Mouse (Mus musculus) hindbrain, embryonic 15.5 days (tissue): ENCODE data around the gene Gm49405. TPM values are rescaled to one million over a fixed set of nuclear protein-coding genes. Genes with fewer than 3 reads are reported as not detected.
"Not testable (repeated sequence)": the region's sequence is repeated elsewhere in the genome, so short reads cannot be mapped to it uniquely, and the experiment has no call there.

Experiments used
- ATAC-seq: fragments of 200-750 bp; cut with Nextera tagmentation; 2 replicates; pipeline ENCODE4 v1.8.0; 2017; ENCODE audit warnings: low read depth, moderate number of reproducible peaks, moderate TSS enrichment; ENCODE audit not compliant: low FRiP score
- H3K27ac ChIP-seq: fragments of 300-500 bp; sonication (generic); replicated peaks from 2 replicates; pipeline ENCODE4 v1.5.1; 2015; ENCODE audit warnings: mild to moderate bottlenecking, inconsistent platforms
- H3K27me3 ChIP-seq: fragments of 300-500 bp; sonication (generic); 2 replicates; pipeline ENCODE4 v1.6.1; 2015; ENCODE audit warnings: control low read depth, inconsistent platforms
- H3K36me3 ChIP-seq: fragments of 300-500 bp; sonication (generic); 2 replicates; pipeline ENCODE4 v1.6.1; 2015; ENCODE audit warnings: control low read depth, inconsistent platforms
- H3K4me1 ChIP-seq: fragments of 300-500 bp; sonication (generic); replicated peaks from 2 replicates; pipeline ENCODE4 v1.6.1; 2015; ENCODE audit warnings: control low read depth, inconsistent platforms
- H3K4me2 ChIP-seq: fragments of 300-500 bp; sonication (generic); 2 replicates; pipeline ENCODE4 v1.6.1; 2015; ENCODE audit warnings: moderate library complexity, mild to moderate bottlenecking, inconsistent platforms
- H3K4me3 ChIP-seq: fragments of 300-500 bp; sonication (generic); 2 replicates; pipeline ENCODE4 v1.5.1; 2015; ENCODE audit warnings: mild to moderate bottlenecking, inconsistent platforms
- H3K9ac ChIP-seq: fragments of 300-500 bp; sonication (generic); 2 replicates; pipeline ENCODE4 v1.6.1; 2015; ENCODE audit warnings: inconsistent platforms
- H3K9me3 ChIP-seq: fragments of 300-500 bp; sonication (generic); 2 replicates; pipeline ENCODE4 v1.6.1; 2016; ENCODE audit warnings: control low read depth, inconsistent platforms
- WGBS: fragments of 180-500 bp; shearing (Covaris S2); methylation state at CpG from one replicate; pipeline ENCODE4 v1.1.7; 2015; 5-methylcytosine and 5-hydroxymethylcytosine counted together
- polyA plus RNA-seq: library from polyadenylated mRNA; unstranded; fragments of >200 nt; fragmentation: Nextera tagmentation; extraction: Ambion mirVana; gene quantifications from 2 replicates; pipeline ENCODE4 v1.2.1, GENCODE M21; 2015

Gene Gm49405
- polyA plus RNA-seq, 1 experiment from 2014 or later, result 5.5 TPM

DNA sequence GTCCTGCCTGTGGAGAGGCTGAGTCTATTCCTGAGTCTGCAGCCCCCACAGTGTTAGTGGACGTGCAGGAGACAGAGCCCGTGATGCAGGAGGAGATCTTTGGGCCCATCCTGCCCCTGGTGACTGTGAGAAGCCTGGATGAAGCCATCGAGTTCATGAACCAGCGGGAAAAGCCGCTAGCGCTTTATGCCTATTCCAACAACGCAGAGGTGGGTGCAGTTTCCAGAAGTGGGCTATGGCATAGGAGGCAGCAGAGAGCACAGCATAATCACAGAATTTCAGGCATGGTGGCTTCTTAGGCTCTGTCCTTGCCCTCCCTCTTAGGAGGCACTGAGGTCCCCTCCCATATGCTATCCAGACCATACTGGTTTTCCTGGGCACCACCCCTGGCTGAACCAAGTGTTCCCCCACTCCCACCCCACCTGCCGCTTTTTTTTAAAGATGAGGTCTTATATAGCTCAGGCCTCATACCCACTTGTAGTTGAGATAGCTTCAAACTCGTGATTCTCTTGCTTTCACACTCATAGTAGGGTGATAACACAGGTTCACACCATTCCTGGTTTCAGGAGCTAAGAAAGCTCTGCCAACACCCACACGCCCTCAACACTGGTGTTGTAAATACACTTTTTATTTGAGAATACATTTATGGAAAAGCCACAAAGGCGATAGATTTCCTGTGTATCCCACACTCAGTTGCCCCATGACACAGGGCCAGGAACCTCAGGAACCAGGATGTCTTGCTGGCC is 33.9 kb upstream of the Gm49405 start:
- no peak for ATAC-seq

DNA sequence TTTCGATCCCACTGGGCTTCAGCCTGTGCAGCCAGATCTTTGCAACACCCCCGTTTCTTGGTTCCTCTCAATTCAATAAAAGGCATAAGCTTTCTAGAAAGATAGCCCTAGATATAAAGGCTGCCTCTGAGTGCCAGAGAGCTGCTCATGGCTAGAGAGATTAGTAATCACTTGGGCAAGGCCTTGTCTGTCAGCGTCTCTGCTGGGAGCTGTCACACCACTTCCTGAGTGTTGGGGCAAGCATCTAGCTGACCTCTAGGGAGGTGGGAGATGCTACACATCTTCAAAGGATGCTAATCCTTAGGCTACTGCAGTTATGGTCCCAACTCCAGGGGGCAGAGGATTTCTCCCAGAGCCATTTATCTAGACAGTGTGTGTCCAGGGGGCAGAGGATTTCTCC is 33.2 kb upstream of the Gm49405 start:
- 77% methylated on average over 3 of the region's 3 CpGs for WGBS
- ATAC-seq, result no peak
- Histone ChIP-seq H3K36me3 (no peaks in the 10 kb centered on the region), H3K9me3 (no peaks in the 10 kb centered on the region), H3K4me2 (no peak overlapping the region), H3K27ac (no peak overlapping the region), H3K4me3 (no peak overlapping the region), H3K4me1 (no peaks in the 10 kb centered on the region), H3K27me3 (no peaks in the 10 kb centered on the region), H3K9ac (no peak overlapping the region)

More for the DNA sequence above, 33.9 kb upstream of the Gm49405 start:
- Histone ChIP-seq H3K27me3 (no peaks in the 10 kb centered on the region), H3K4me2 (no peak overlapping the region), H3K9me3 (no peaks in the 10 kb centered on the region), H3K27ac (no peak overlapping the region), H3K9ac (no peak overlapping the region), H3K4me3 (no peak overlapping the region), H3K4me1 (no peaks in the 10 kb centered on the region), H3K36me3 (no peaks in the 10 kb centered on the region)
- WGBS, result 71% methylated on average over 11 of the region's 11 CpGs

GRCm38 (mm10) chr19:3972229-3972628 is 28.2 kb upstream of the Gm49405 start, which contains the start of gene Aldh3b2:
TSS of gene Aldh3b2 (plus strand) at chr19:3972328.
- Histone ChIP-seq H3K36me3 (no peaks in the 10 kb centered on the region), H3K4me1 (no peaks in the 10 kb centered on the region), H3K9ac (no peak within 1 kb of the TSS), H3K9me3 (no peaks in the 10 kb centered on the region), H3K4me3 (no peak within 1 kb of the TSS), H3K4me2 (no peak within 1 kb of the TSS), H3K27me3 (no peaks in the 10 kb centered on the region), H3K27ac (no peak within 1 kb of the TSS)
- WGBS, result 62% methylated on average over 9 of the region's 9 CpGs
- no peak for ATAC-seq

DNA sequence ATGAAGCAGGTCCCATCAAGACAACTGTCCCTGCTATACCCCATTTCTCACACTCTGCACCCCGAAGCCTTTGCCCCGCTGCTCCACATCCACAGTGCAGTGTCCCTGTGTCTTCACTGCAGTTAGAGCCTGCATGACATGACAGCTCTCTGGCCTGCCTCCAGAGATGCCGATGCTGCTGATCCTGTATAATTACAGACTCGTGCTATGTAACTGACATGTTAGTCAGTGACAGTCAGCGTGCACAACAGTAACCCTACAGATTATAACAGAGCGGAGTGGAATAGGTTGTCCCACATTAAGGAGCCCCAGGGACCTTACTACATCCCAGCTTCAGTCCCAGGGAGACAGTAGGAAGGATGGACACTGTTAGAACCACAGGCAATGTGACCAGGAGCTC is 25.8 kb upstream of the Gm49405 start:
- H3K4me2 ChIP-seq, ATAC-seq, H3K4me3 ChIP-seq, H3K4me1 ChIP-seq, H3K9ac ChIP-seq, H3K27me3 ChIP-seq, H3K9me3 ChIP-seq, H3K27ac ChIP-seq, H3K36me3 ChIP-seq: not testable (repeated sequence)
- 77% methylated on average over 6 of the region's 6 CpGs for WGBS

DNA sequence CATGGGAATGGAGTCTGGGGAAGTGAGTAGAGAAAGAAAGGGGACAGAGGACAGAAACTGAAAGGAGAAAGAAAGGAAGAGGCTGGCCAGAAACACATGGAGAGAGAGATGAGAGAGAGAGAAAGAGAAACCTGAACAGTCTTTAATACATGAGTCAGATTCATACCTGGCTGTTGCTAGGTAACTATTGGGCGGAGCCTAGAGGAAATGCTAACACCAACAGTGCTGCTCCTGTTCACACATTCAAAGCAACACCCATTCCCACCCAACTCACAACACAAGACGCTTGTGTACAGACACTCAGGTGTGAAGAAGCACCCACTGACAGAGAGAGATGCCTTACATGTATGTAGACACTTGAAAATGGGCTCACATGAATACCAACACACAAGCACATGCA is 24.6 kb upstream of the Gm49405 start:
- no peak overlapping the region for H3K27ac ChIP-seq
- H3K9me3 ChIP-seq, result no peaks in the 10 kb centered on the region
- H3K4me3 ChIP-seq, result no peak overlapping the region
- no peak for ATAC-seq
- no peak overlapping the region for H3K4me2 ChIP-seq
- no peaks in the 10 kb centered on the region for H3K4me1 ChIP-seq
- H3K27me3 ChIP-seq, result no peaks in the 10 kb centered on the region
- H3K9ac ChIP-seq, result no peak overlapping the region
- no peaks in the 10 kb centered on the region for H3K36me3 ChIP-seq
- WGBS, result 93% methylated on average over 2 of the region's 2 CpGs

DNA sequence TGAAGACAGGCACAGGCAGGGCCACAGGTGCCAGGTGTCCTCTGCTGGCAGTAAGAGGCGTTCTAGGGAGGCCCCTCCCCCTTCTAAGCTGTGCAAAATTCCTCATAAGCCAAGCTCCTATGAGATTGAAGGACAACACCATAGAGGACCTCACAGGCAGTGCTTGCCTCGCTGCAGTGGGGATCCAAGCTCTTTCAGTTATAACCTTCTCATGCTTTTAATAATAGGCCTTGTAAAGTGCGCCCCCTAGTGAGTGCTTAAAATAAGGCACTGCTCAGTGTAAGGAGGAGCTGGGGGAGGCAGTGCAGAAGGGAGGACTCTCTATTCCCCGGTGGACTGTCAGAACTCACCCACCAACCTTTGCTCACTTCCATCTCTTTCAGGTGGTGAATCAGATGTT is 20.1 kb upstream of the Gm49405 start:
- Histone ChIP-seq H3K4me1 (peaks cover 3% of the 10 kb centered on the region; the same call in 1 of the 2 replicates), H3K9ac (no peak overlapping the region), H3K27ac (no peak overlapping the region), H3K4me3 (no peak overlapping the region), H3K4me2 (no peak overlapping the region), H3K36me3 (no peaks in the 10 kb centered on the region), H3K9me3 (no peaks in the 10 kb centered on the region), H3K27me3 (no peaks in the 10 kb centered on the region)
- 17% methylated on average over 4 of the region's 4 CpGs for WGBS
- peak; percentile 71 for ATAC-seq

DNA sequence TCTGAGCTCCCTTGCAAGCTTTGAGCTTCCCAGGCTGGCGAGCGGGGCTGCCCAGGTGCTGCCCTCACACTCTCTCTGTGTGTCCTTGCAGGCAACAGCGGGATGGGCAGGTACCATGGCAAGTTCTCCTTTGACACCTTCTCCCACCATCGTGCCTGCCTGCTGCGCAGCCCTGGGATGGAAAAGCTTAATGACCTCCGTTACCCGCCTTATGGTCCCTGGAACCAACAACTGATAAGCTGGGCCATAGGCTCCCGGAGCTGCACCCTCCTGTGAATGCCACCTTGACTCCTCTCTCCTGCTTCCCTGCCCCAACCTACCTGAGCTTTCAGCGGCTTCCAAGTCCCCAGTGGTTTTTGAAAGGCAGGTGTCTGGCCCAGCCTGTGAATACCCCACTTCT is 19.5 kb upstream of the Gm49405 start:
- Histone ChIP-seq H3K9me3 (no peaks in the 10 kb centered on the region), H3K27ac (no peak overlapping the region), H3K27me3 (no peaks in the 10 kb centered on the region), H3K4me1 (peaks cover 5% of the 10 kb centered on the region; the same call in 1 of the 2 replicates), H3K36me3 (no peaks in the 10 kb centered on the region), H3K4me3 (no peak overlapping the region), H3K4me2 (no peak overlapping the region), H3K9ac (no peak overlapping the region)
- WGBS, result 82% methylated on average over 9 of the region's 9 CpGs
- no peak for ATAC-seq

- H3K4me3 ChIP-seq, result no peak overlapping the region
- no peaks in the 10 kb centered on the region for H3K9me3 ChIP-seq
- no peak overlapping the region for H3K4me2 ChIP-seq
- H3K27me3 ChIP-seq, result no peaks in the 10 kb centered on the region
- no peak overlapping the region for H3K27ac ChIP-seq
- no peak for ATAC-seq
- peaks cover 5% of the 10 kb centered on the region; the same call in 1 of the 2 replicates for H3K4me1 ChIP-seq
- H3K9ac ChIP-seq, result no peak overlapping the region
- WGBS, result 27% methylated on average over 9 of the region's 9 CpGs
- H3K36me3 ChIP-seq, result no peaks in the 10 kb centered on the region
Observed at GRCm38 (mm10) chr19:3983527-3984200, 16.8 kb upstream of the Gm49405 start.

DNA sequence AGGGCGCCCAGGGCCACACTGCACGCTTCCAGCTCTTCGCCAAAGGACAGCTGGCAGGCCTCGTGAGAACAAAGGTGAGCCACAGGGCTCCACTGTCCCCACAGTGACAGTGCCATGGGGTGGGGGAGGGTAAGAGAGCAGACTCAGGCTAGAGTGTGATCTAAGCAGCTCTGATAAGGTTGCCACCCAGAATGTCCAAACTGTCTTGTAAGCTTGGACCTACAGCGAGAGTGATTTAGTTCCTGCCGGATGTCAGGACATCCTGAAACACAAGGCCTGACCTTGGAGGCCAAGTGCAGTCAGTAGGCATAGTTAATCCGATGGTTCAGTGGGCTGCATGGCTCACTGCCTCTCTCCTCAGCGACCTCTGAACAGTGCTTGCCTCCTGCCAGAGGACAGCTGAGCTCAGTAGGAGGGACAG is 15.2 kb upstream of the Gm49405 start:
- H3K27ac ChIP-seq, result no peak overlapping the region
- no peaks in the 10 kb centered on the region for H3K27me3 ChIP-seq
- H3K9me3 ChIP-seq, result no peaks in the 10 kb centered on the region
- no peak overlapping the region for H3K4me3 ChIP-seq
- ATAC-seq, result no peak
- H3K4me1 ChIP-seq, result peaks cover 5% of the 10 kb centered on the region; the same call in 1 of the 2 replicates
- no peaks in the 10 kb centered on the region for H3K36me3 ChIP-seq
- WGBS, result 15% methylated on average over 8 of the region's 8 CpGs
- H3K4me2 ChIP-seq, result no peak overlapping the region
- H3K9ac ChIP-seq, result no peak overlapping the region

DNA sequence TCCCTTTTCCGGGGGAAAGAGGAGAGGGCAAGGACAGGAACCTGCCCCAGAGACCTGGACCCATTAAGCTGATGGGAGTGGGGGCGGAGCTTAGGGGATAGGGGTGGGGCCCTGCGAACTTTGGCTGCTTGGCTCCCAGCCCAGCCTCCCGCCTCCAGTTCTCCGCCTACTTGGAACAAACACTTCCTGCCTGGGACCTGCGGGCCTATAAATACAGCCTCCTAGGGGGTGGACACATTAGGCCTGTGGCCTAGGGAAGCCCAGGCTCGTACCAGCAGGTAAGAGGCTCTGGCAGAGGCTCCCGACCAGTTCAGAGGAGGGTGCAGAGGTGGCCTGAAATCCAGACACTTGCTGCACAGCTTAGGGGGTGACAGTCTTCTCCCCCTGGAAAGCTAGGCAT is 14.1 kb upstream of the Gm49405 start, which contains the start of gene Acy3:
Gene Acy3 (plus strand): TSS at position 237 of the 400 bp plus-strand sequence.
- H3K27ac ChIP-seq, result no peak within 1 kb of the TSS
- WGBS, result 16% methylated on average over 8 of the region's 8 CpGs
- no peak within 1 kb of the TSS for H3K4me3 ChIP-seq
- no peaks in the 10 kb centered on the region for H3K9me3 ChIP-seq
- no peaks in the 10 kb centered on the region for H3K27me3 ChIP-seq
- peak; percentile 23; the same call in 1 of the 2 replicates for ATAC-seq
- H3K36me3 ChIP-seq, result no peaks in the 10 kb centered on the region
- peaks cover 5% of the 10 kb centered on the region; the same call in 1 of the 2 replicates for H3K4me1 ChIP-seq
- no peak within 1 kb of the TSS for H3K9ac ChIP-seq
- no peak within 1 kb of the TSS for H3K4me2 ChIP-seq

DNA sequence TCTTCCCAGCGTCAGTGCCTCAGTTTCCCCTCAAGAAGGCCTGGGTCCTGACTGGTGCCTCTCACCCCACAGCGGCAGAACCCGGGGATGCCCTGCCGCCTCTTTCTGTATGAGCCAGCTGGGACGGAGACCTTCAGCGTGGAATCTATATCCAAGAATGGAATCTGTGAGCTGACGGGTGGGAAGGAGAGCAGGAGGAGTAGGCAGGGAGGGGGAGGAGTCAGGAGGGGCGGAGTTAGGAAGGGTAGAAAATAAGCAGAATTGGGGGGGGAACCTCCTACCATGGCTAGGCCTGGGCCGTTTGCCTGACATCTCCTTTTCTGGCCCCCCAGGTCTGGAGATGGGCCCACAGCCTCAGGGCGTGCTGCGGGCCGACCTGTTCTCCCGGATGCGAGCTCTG is 12.4 kb upstream of the Gm49405 start:
- Histone ChIP-seq H3K27ac (no peak overlapping the region), H3K9ac (no peak overlapping the region), H3K4me2 (no peak overlapping the region), H3K36me3 (no peaks in the 10 kb centered on the region), H3K27me3 (no peaks in the 10 kb centered on the region), H3K4me3 (no peak overlapping the region), H3K9me3 (no peaks in the 10 kb centered on the region), H3K4me1 (peaks cover 5% of the 10 kb centered on the region; the same call in 1 of the 2 replicates)
- ATAC-seq, result no peak
- 90% methylated on average over 14 of the region's 14 CpGs for WGBS

DNA sequence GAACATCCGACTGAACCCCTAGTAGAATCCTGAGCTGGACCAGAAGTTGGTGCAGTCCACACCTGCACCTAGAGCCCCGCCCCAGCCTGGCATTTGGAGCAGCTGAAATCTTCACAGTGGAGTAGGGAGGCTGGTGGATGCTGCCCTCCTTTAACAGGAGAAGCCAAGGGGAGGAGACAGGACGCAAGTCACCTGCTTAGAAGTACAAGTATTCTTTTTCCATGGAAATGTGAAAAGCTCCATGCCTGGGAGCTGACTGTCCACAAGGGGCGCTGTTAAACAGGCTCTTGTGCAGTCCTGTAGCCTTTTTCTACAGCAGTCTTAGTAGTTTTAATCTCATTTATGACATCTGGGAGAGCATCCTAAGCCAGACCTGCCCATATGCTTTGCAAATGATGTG is 11.7 kb upstream of the Gm49405 start:
- Histone ChIP-seq H3K9me3 (no peaks in the 10 kb centered on the region), H3K27ac (no peak overlapping the region), H3K4me1 (peaks cover 5% of the 10 kb centered on the region; the same call in 1 of the 2 replicates), H3K4me3 (no peak overlapping the region), H3K27me3 (no peaks in the 10 kb centered on the region), H3K4me2 (no peak overlapping the region), H3K9ac (no peak overlapping the region), H3K36me3 (no peaks in the 10 kb centered on the region)
- WGBS, result 84% methylated on average over 4 of the region's 4 CpGs
- no peak for ATAC-seq
